Mouse (Mus musculus) regulatory T cell (primary cell): ENCODE results near the gene Trim43a.
"Not testable (repeated sequence)": the region's sequence is repeated elsewhere in the genome, so short reads cannot be mapped to it uniquely, and the experiment has no call there.

Experiments used
- in situ Hi-C: fragments of 300-600 bp; cut with MboI, MseI; formaldehyde crosslinking; loops from one replicate; pipeline ENCODE4 v1.15.1; 2025; ENCODE audit warnings: high pct_unique_total_duplicates

Gene Trim43a

GRCm38 (mm10) chr9:88580591-88580990, at the start of gene Trim43a:
Gene Trim43a, plus strand, starts transcription at chr9:88580891.
- in situ Hi-C loops = not testable (repeated sequence)

- in situ Hi-C loops = loop anchor here (25.0 kb wide), 2 partner anchors 678 to 1578 kb away; partner anchors contain the start of genes Morf4l1 and Mthfs
Measured at GRCm38 (mm10) chr9:88534093-88534492, 46.6 kb upstream of the Trim43a start.

DNA sequence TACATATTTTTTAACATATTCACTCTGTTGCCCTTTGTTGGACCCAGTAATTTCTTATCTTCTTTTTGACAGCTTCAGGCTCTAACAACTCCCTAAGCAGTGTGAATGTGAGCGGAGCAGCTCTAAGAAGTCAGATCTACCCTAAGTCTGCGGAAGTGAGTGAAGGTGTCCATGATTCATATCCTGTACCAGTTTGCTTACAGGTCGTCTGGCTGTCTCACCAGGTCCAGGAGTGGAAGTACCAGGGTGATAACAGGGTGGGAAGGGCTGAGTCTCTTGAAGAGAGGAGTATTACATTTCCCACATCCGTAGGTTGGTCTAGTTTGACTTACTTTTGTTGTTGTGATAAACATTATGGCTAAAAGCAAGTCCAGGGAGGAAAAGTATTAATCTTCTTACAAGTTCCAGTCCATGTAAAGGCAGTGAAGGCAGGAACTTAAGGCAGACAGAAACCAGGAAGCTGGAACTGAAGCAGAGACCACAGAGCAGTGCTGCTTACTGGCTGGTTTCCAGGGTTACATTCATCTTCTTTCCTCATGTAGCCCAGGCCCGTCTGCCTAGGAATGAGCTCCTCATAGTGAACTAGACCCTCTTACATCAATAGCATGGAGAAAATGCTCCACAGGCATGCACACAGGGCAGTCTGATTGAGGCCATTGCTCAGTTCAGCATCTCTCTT, 41.0 kb upstream of the Trim43a start:
- in situ Hi-C loops = loop anchor here (5.0 to 25.0 kb wide), 3 partner anchors 292 to 1573 kb away; partner anchors contain the start of genes Morf4l1 and Mthfs

DNA sequence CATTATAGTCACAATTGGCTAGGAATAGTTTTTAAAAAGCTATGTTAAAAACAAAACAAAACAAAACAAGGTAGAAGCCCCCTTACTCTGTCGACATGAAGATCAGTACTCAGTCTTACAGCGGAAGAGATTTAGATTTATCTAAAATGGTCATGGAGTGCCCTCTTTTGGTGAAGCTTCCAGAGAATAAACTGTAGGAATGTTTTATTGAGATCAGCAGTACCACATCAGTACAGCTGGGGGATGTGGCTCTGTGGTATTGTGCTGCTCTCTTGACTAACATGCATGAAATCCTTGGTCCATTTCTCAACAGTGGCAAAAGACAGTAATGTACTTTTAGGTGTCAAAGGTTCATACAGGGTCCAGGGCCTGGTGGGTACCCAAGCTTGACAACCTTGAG, 37.9 kb upstream of the Trim43a start:
- in situ Hi-C loops = loop anchor here (25.0 kb wide), 2 partner anchors 669 to 1569 kb away; partner anchors contain the start of genes Morf4l1 and Mthfs

- in situ Hi-C loops = loop anchor here (5.0 to 25.0 kb wide), 3 partner anchors 177 to 1567 kb away; partner anchors contain the start of genes Morf4l1, Mthfs and Mthfsl
Measured at GRCm38 (mm10) chr9:88545534-88545933, 35.2 kb upstream of the Trim43a start.

GRCm38 (mm10) chr9:88546166-88546565, 34.5 kb upstream of the Trim43a start:
- in situ Hi-C loops = loop anchor here (5.0 to 25.0 kb wide), 3 partner anchors 176 to 1566 kb away; partner anchors contain the start of genes Morf4l1, Mthfs and Mthfsl

DNA sequence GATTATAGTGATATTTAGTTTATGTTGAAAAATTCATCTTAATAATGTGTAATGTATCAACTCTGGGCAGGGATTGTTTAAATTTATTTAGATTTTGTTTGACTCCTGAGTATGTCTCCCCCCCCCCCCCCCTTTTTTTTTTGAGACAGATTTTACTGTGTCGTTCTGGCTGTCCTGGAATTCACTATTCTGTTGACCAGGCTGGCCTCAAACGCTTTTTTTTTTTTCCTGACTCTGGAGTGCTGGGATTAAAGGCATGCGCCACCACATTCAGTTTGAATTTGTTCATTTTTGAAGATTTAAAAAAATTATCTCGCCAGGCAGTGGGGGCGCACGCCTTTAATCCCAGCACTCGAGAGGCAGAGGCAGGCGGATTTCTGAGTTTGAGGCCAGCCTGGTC, 34.0 kb upstream of the Trim43a start:
- in situ Hi-C loops = loop anchor here (5.0 to 25.0 kb wide), 3 partner anchors 176 to 1566 kb away; partner anchors contain the start of genes Morf4l1, Mthfs and Mthfsl

DNA sequence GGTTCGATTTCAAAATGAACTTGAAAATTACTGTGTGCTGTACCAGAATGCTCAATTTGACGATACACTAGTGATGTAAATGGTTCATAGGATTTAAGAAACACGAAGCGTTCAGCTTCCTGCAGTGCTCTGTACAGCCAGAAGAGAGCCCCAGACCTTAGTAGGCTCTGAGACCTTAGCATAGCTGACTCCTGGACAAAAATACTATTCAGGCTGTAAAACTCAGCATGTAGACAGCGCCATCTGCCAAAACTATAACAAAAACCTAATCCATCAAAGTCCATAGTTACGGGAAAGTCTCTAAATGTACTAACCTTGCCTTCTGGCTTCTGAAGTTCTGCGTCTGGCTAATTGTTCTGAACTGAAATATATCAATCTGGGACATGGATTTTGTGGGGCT, 33.4 kb upstream of the Trim43a start:
- in situ Hi-C loops = loop anchor here (5.0 to 25.0 kb wide), 3 partner anchors 175 to 1565 kb away; partner anchors contain the start of genes Morf4l1, Mthfs and Mthfsl

DNA sequence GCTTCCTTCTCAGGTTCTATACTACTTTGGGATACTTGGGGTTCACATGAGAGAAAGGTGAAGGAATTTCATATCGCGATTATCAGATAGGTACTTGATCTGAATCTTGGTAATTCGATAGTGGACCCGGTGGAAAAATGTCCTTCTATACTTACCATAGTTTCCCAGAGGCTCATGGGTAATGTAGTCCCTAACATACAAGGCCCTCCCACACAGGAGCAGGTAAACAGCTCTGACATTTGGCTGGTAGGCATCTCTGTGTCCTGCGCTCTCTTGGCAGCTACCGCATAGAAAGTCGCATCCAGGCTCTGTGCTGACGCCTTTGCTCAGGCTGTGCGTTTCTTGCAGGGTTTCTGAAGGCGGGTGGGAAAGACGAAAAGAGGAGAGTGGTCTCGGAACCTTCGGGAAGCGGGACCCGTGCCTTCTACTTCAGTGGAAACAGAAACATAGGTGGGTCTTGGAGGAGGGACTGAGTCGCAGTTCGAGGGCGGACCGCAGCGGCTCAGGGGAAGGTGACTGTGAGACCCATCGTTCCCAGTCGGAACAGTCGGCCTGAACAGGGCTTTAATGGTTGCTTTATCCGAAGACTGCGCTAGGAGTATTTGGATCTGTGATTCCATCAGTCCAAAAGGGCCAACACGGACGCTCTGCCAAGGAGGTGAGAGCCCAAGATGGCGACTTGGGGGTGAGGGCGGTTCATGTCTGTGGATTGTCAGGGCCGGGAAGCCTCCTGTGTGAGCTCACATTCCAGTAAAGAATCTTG, 32.7 kb upstream of the Trim43a start, which contains the start of gene Zfp949:
Gene Zfp949 (plus strand): TSS at position 170 of the 763 bp plus-strand sequence.
- in situ Hi-C loops = loop anchor here (5.0 to 25.0 kb wide), 3 partner anchors 174 to 1564 kb away; partner anchors contain the start of genes Morf4l1, Mthfs and Mthfsl

DNA sequence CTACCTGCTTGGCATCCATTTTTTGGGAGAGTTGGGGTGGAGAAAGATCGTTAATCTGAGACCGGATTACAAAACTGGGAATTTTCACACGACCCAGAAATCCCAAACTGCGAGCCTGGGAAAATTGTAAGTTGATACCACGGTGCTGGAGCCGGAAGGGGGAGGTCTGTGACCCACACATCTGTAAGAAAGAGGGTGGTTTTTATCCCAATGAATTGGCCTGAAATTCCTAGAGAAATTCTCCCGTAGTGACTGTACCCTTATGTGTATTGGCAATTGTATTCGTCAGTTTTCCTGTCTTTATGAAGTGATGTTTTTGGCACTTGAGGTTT, 32.1 kb upstream of the Trim43a start:
- in situ Hi-C loops = loop anchor here (5.0 to 25.0 kb wide), 3 partner anchors 174 to 1564 kb away; partner anchors contain the start of genes Morf4l1, Mthfs and Mthfsl

GRCm38 (mm10) chr9:88553071-88553470, 27.6 kb upstream of the Trim43a start:
- in situ Hi-C loops = loop anchor here (10.0 kb wide), 1 partner anchor 192 kb away; no protein-coding TSS in a partner anchor

DNA sequence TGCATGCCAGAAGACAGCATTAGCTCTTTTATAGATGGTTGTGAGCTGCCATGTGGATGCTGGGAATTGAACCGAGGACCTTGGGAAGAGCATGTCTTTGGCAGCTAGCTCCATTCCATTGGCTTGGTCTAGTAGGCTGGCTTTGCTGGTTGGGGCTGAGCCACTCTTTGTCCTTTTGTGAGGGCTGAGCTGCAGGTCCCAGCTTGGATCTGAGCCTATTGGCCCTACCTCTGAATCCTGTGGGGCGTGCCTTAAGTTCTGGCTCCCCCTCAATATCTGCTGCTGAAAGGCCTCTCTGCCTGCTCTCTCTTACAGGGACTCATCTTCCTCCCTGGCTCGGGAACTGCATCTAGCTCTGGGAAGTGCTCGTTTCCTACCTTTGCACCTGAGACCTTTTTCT, 22.5 kb upstream of the Trim43a start:
- in situ Hi-C loops = loop anchor here (10.0 kb wide), 1 partner anchor 187 kb away; no protein-coding TSS in a partner anchor

GRCm38 (mm10) chr9:88561476-88561875, 19.2 kb upstream of the Trim43a start:
- in situ Hi-C loops = not testable (repeated sequence)

DNA sequence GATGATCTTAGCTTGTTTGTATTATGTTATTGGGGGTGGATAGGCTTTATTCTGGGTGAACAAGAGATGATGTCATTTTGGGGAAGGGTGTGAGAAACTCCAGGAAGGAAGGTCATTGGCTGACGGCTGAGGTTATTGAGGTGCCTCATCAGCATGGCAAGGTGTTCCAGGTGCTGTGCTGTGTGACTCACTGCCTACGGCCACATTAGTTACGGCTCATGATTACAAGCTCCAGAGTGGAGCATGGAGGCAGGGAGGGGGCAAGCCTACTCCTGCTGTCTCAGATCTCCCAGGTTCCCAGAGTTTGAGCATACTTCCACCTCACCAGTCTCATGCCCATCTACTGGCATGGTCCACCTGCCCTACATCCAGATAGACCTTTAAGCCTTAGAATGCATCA, 10.2 kb upstream of the Trim43a start:
- in situ Hi-C loops = not testable (repeated sequence)

DNA sequence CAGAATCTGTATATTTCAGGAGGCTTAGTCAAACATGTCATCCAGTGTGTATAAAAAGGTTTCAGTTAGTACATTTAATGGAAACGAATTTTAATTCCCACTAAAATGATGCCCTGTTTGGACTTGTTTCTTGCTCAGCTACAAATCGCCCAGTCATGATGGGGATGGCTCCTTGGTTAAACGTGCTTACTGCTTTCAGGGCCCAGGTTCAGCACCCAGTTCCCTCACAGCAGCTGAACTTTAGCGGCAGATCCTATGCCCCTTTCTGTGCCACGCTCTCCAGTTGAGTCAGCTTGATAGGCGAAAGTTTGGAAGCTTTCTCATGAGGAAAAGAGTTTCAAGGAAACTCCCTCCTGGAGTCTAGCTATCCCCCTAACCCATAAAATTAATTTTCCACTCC, 13.0 kb downstream of the Trim43a start:
- in situ Hi-C loops = loop anchor here (5.0 kb wide), 1 partner anchor 259 kb away; no protein-coding TSS in a partner anchor

DNA sequence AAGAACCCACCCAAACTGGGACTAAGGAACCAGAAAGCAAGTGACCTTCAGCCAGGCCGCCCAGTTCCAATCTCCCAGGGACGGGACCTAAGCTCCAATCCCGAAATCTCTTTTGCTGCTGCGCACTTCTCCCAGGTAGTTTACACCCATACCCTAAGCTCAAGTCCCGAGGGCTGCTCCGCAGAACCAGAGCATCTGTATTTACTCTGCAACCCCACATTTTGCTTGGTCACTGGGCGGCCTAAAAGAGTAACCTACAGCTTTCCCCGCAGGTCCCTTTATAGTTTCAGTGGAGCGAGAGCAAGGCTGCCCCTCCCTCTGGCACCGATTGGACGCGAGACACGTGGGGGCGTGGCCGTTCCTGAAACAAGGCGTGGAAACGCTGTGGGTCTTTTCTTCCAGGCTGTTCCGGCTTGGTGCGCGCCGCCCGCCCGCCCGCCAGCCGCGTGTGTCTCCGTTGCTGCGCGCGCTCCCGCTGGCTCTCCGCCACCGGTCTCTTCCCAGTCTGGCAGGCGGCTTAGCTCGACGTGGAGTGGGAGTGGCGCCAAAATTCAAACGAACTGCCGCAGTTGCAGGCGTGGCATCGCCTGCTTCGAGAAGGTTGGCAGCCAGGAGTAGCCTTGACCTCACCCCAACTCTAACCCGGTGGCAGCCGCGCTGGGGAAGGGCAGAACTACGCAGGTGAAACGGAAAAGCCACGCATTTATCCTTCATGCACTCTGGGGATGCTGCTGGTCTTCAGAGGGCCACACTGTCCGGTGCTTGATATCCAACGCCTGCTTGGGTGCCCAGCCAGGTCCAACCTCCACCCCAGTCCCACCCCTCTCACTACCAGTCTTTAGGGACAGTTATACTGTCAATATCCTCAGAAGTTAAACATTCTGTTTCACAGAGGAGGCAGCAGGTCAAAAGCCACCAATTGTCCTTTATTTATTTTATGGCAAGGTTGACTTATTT, 18.8 kb downstream of the Trim43a start:
- in situ Hi-C loops = not testable (repeated sequence)

GRCm38 (mm10) chr9:88625803-88626514, 45.3 kb downstream of the Trim43a start:
- in situ Hi-C loops = loop anchor here (5.0 kb wide), 1 partner anchor 406 kb away; no protein-coding TSS in a partner anchor

DNA sequence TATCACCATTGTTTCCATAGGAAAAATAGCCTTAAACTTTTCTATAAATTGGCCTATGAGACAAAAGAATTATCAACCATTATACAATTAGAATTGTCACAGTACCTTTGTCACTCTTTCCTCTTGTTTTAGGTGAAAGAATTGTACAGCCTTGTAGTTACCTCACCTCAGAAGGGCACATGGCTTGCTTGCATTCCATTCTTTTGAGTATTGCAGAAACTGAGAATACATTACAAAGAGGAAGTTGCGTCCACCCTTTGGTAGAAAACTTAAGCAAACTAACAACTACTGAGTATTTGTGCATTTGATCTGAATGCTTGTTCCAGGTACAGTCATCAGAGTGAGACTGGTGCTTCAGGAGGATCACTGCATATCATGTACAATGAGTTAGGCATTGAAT, 57.4 kb downstream of the Trim43a start:
- in situ Hi-C loops = not testable (repeated sequence)
